Mouse (Mus musculus): ENCODE measurements around the gene Npc2. TPM values are rescaled to one million over a fixed set of nuclear protein-coding genes. Genes with fewer than 3 reads are reported as not detected.

Npc2 gene
- polyA plus RNA-seq, 1 experiment = 89.0 TPM

GRCm38 (mm10) chr12:84802625-84803024, 29.7 kb upstream of the Npc2 start:
- no peak overlapping the region for H3K27ac ChIP-seq (ENCODE audit: insufficient read depth, low read depth, low read length)
- peaks cover 13% of the 10 kb centered on the region for H3K4me1 ChIP-seq (ENCODE audit: control insufficient read depth, insufficient read depth, insufficient read length, low read length)
- no peak overlapping the region for H3K4me3 ChIP-seq (ENCODE audit: low read depth, low read length)
- TF ChIP-seq POLR2A (IDR thresholded peaks at IDR 0.05; ENCODE audit: low read depth, low read length) = no peak
- TF ChIP-seq CTCF (IDR thresholded peaks at IDR 0.05; ENCODE audit: extremely low read depth, insufficient read length, insufficient replicate concordance, low read depth, low read length) = no peak
- no peaks in the 10 kb centered on the region for H3K27me3 ChIP-seq (ENCODE audit: control insufficient read depth, insufficient read depth, low read length)
- 83% methylated on average over 3 of the region's 3 CpGs for WGBS
- no peaks in the 10 kb centered on the region for H3K36me3 ChIP-seq (ENCODE audit: control insufficient read depth, insufficient read depth, low read length)

DNA sequence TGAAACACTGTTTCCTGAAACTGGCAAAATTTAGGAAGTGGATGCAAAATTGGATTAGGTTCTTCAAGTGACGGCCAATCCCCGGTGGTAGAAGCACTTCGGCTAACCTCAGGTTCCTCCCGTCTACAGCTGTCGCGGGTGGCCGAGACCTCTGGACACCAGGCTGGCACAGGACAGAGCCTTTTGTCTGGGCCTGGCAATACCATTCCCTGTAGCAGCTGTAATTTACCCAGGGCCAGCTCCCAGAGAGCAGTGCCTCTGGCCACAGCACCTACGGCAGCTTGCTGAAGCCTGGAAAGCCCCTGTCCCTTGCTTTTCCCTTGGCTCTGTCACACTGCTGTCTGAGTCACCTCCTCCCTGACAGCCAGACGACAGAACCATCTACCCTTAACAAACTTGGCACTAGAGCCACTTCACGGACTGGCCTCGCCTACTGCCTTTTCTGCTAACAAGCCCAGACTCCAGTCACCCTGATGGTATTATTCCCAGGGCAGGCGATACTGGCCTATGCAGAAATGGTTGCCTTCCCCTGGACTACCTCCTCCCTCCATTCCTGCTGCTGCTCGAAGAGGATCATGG, 28.7 kb upstream of the Npc2 start:
- peaks cover 13% of the 10 kb centered on the region for H3K4me1 ChIP-seq (ENCODE audit: control insufficient read depth, insufficient read depth, insufficient read length, low read length)
- H3K4me3 ChIP-seq (ENCODE audit: low read depth, low read length) = no peak overlapping the region
- WGBS = 74% methylated on average over 13 of the region's 13 CpGs
- H3K27me3 ChIP-seq (ENCODE audit: control insufficient read depth, insufficient read depth, low read length) = no peaks in the 10 kb centered on the region
- no peak for TF ChIP-seq CTCF (IDR thresholded peaks at IDR 0.05; ENCODE audit: extremely low read depth, insufficient read length, insufficient replicate concordance, low read depth, low read length)
- TF ChIP-seq POLR2A (IDR thresholded peaks at IDR 0.05; ENCODE audit: low read depth, low read length) = no peak
- H3K36me3 ChIP-seq (ENCODE audit: control insufficient read depth, insufficient read depth, low read length) = no peaks in the 10 kb centered on the region
- H3K27ac ChIP-seq (ENCODE audit: insufficient read depth, low read depth, low read length) = no peak overlapping the region

DNA sequence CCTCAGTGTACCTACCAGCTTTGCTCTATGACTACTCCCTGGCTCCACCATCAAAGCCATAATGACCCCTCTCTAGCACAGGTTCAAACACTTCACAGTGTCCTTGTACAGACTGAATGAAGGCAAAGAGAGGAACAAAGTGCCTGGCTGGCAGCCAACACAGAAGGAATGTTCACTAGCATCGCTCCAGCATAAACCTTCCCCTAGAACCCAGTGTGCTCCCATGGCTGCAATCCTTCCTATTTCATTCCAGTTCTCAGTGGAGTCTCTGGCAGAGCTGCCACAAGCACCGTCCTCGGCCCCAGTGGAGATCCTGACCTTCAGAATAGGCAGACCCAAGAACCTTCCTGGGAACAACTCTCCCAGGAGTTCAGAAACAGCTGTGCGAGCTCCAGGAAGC, 27.5 kb upstream of the Npc2 start:
- Histone ChIP-seq H3K27ac (ENCODE audit: insufficient read depth, low read depth, low read length) (no peak overlapping the region), H3K4me3 (ENCODE audit: low read depth, low read length) (no peak overlapping the region), H3K36me3 (ENCODE audit: control insufficient read depth, insufficient read depth, low read length) (no peaks in the 10 kb centered on the region), H3K27me3 (ENCODE audit: control insufficient read depth, insufficient read depth, low read length) (no peaks in the 10 kb centered on the region), H3K4me1 (ENCODE audit: control insufficient read depth, insufficient read depth, insufficient read length, low read length) (peaks cover 4% of the 10 kb centered on the region; the same call in 1 of the 2 replicates)
- TF ChIP-seq POLR2A (IDR thresholded peaks at IDR 0.05; ENCODE audit: low read depth, low read length) = no peak
- no peak for TF ChIP-seq CTCF (IDR thresholded peaks at IDR 0.05; ENCODE audit: extremely low read depth, insufficient read length, insufficient replicate concordance, low read depth, low read length)
- WGBS = 42% methylated on average over 4 of the region's 4 CpGs

DNA sequence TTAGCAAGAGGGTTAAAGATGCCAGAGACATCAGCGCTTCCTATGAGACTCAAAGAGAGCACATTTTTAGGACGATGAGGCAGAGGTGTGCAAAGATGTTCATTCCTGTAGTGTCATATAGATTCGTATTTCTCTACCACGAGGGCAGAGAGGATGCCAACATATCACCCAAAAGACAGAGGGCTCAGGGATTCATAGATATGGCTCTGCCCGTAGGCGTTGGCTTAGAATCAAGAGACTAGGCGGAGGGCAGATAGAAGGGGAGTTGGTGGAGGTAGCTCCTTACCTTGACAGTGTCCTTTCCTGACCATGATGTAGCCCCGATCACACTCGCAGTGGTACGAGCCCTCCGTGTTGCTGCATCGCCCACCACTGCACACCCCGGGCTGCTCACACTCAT, 26.1 kb upstream of the Npc2 start:
- WGBS = 93% methylated on average over 13 of the region's 13 CpGs
- TF ChIP-seq POLR2A (IDR thresholded peaks at IDR 0.05; ENCODE audit: low read depth, low read length) (no peak), CTCF (IDR thresholded peaks at IDR 0.05; ENCODE audit: extremely low read depth, insufficient read length, insufficient replicate concordance, low read depth, low read length) (no peak)

DNA sequence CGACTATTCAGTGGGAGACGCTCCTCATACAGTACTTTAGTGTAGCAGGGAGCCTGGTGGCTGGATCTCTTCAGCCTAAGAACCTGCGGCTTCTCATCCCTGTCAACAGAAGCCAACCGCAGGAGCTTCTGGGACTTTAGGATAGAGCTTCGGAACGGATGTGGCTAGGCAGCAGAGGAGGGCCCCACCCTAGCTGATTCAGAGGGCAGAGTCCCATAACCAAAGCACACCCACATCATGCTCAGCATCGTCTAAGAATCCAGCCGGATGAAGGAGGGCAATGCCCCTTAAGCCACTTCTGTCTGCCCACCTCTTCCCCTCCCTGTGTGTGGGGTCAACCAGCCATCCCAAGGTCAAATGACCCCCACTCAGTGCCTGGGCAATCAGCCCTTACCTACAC, 21.7 kb upstream of the Npc2 start:
- no peak for TF ChIP-seq CTCF (IDR thresholded peaks at IDR 0.05; ENCODE audit: extremely low read depth, insufficient read length, insufficient replicate concordance, low read depth, low read length)
- TF ChIP-seq POLR2A (IDR thresholded peaks at IDR 0.05; ENCODE audit: low read depth, low read length) = no peak
- Histone ChIP-seq H3K36me3 (ENCODE audit: control insufficient read depth, insufficient read depth, low read length) (no peaks in the 10 kb centered on the region), H3K4me1 (ENCODE audit: control insufficient read depth, insufficient read depth, insufficient read length, low read length) (peaks cover 2% of the 10 kb centered on the region; the same call in 1 of the 2 replicates), H3K4me3 (ENCODE audit: low read depth, low read length) (no peak overlapping the region), H3K27ac (ENCODE audit: insufficient read depth, low read depth, low read length) (no peak overlapping the region), H3K27me3 (ENCODE audit: control insufficient read depth, insufficient read depth, low read length) (0 out of 2 replicates have a peak, but pooled peaks cover 4% of the 10 kb centered on the region)
- WGBS = 51% methylated on average over 8 of the region's 8 CpGs

More for the DNA sequence above, 26.1 kb upstream of the Npc2 start:
- Histone ChIP-seq H3K4me3 (ENCODE audit: low read depth, low read length) (no peak overlapping the region), H3K4me1 (ENCODE audit: control insufficient read depth, insufficient read depth, insufficient read length, low read length) (peaks cover 2% of the 10 kb centered on the region; the same call in 1 of the 2 replicates), H3K27me3 (ENCODE audit: control insufficient read depth, insufficient read depth, low read length) (no peaks in the 10 kb centered on the region), H3K36me3 (ENCODE audit: control insufficient read depth, insufficient read depth, low read length) (no peaks in the 10 kb centered on the region), H3K27ac (ENCODE audit: insufficient read depth, low read depth, low read length) (no peak overlapping the region)

- no peak for TF ChIP-seq CTCF (IDR thresholded peaks at IDR 0.05; ENCODE audit: extremely low read depth, insufficient read length, insufficient replicate concordance, low read depth, low read length)
- no peak for TF ChIP-seq POLR2A (IDR thresholded peaks at IDR 0.05; ENCODE audit: low read depth, low read length)
- H3K4me1 ChIP-seq (ENCODE audit: control insufficient read depth, insufficient read depth, insufficient read length, low read length) = peaks cover 2% of the 10 kb centered on the region; the same call in 1 of the 2 replicates
- H3K27me3 ChIP-seq (ENCODE audit: control insufficient read depth, insufficient read depth, low read length) = 0 out of 2 replicates have a peak, but pooled peaks cover 4% of the 10 kb centered on the region
- 78% methylated on average over 4 of the region's 4 CpGs for WGBS
- no peak overlapping the region for H3K27ac ChIP-seq (ENCODE audit: insufficient read depth, low read depth, low read length)
- no peak overlapping the region for H3K4me3 ChIP-seq (ENCODE audit: low read depth, low read length)
- H3K36me3 ChIP-seq (ENCODE audit: control insufficient read depth, insufficient read depth, low read length) = no peaks in the 10 kb centered on the region
Measured at GRCm38 (mm10) chr12:84792629-84793028, 19.7 kb upstream of the Npc2 start.

GRCm38 (mm10) chr12:84790853-84791252, 17.9 kb upstream of the Npc2 start:
- TF ChIP-seq CTCF (IDR thresholded peaks at IDR 0.05; ENCODE audit: extremely low read depth, insufficient read length, insufficient replicate concordance, low read depth, low read length) (no peak), POLR2A (IDR thresholded peaks at IDR 0.05; ENCODE audit: low read depth, low read length) (no peak)
- 33% methylated on average over 10 of the region's 10 CpGs for WGBS
- Histone ChIP-seq H3K27ac (ENCODE audit: insufficient read depth, low read depth, low read length) (no peak overlapping the region), H3K27me3 (ENCODE audit: control insufficient read depth, insufficient read depth, low read length) (0 out of 2 replicates have a peak, but pooled peaks cover 4% of the 10 kb centered on the region), H3K36me3 (ENCODE audit: control insufficient read depth, insufficient read depth, low read length) (no peaks in the 10 kb centered on the region), H3K4me1 (ENCODE audit: control insufficient read depth, insufficient read depth, insufficient read length, low read length) (peaks cover 2% of the 10 kb centered on the region; the same call in 1 of the 2 replicates), H3K4me3 (ENCODE audit: low read depth, low read length) (no peak overlapping the region)

Data from small intestine, adult 2 months (tissue).